Mouse (Mus musculus): ENCODE measurements around the gene Six3. TPM values are rescaled to one million over a fixed set of nuclear protein-coding genes. Genes with fewer than 3 reads are reported as not detected.

Six3 gene
- polyA plus RNA-seq, 1 experiment = not detected

GRCm38 (mm10) chr17:85619113-85620085 lies 6.0 kb downstream of the Six3 start:
- TF ChIP-seq GATA1 (IDR thresholded peaks at IDR 0.05; ENCODE audit: low read length) = no peak

GRCm38 (mm10) chr17:85620086-85620481 lies 6.7 kb downstream of the Six3 start:
- no peak for TF ChIP-seq GATA1 (IDR thresholded peaks at IDR 0.05; ENCODE audit: low read length)

GRCm38 (mm10) chr17:85620680-85621504 lies 7.5 kb downstream of the Six3 start:
- no peak for TF ChIP-seq GATA1 (IDR thresholded peaks at IDR 0.05; ENCODE audit: low read length)

- TF ChIP-seq GATA1 (IDR thresholded peaks at IDR 0.05; ENCODE audit: low read length) = no peak
Observed at GRCm38 (mm10) chr17:85621505-85622310, 8.3 kb downstream of the Six3 start.

- no peak for TF ChIP-seq GATA1 (IDR thresholded peaks at IDR 0.05; ENCODE audit: low read length)
Observed at GRCm38 (mm10) chr17:85622493-85623157, 9.2 kb downstream of the Six3 start.

GRCm38 (mm10) chr17:85623161-85624050 lies 10.0 kb downstream of the Six3 start:
- no peak for TF ChIP-seq GATA1 (IDR thresholded peaks at IDR 0.05; ENCODE audit: low read length)

GRCm38 (mm10) chr17:85624051-85624420 lies 10.6 kb downstream of the Six3 start:
- TF ChIP-seq GATA1 (IDR thresholded peaks at IDR 0.05; ENCODE audit: low read length) = no peak

GRCm38 (mm10) chr17:85624981-85625940 lies 11.9 kb downstream of the Six3 start:
- TF ChIP-seq GATA1 (IDR thresholded peaks at IDR 0.05; ENCODE audit: low read length) = no peak

GRCm38 (mm10) chr17:85626091-85626860 lies 12.9 kb downstream of the Six3 start:
- no peak for TF ChIP-seq GATA1 (IDR thresholded peaks at IDR 0.05; ENCODE audit: low read length)

- TF ChIP-seq GATA1 (IDR thresholded peaks at IDR 0.05; ENCODE audit: low read length) = no peak
Observed at GRCm38 (mm10) chr17:85627751-85628150, 14.3 kb downstream of the Six3 start.

GRCm38 (mm10) chr17:85628811-85629210 lies 15.4 kb downstream of the Six3 start:
- no peak for TF ChIP-seq GATA1 (IDR thresholded peaks at IDR 0.05; ENCODE audit: low read length)

- no peak for TF ChIP-seq GATA1 (IDR thresholded peaks at IDR 0.05; ENCODE audit: low read length)
Observed at GRCm38 (mm10) chr17:85629396-85629795, 16.0 kb downstream of the Six3 start.

Data from G1E-ER4 (cell line).